Mouse (Mus musculus): ENCODE measurements around the gene Dclk3. TPM values are rescaled to one million over a fixed set of nuclear protein-coding genes. Genes with fewer than 3 reads are reported as not detected.

The Dclk3 gene
- polyA plus RNA-seq, 1 experiment, result 0.27 TPM

GRCm38 (mm10) chr9:111497074-111497811 is 58.4 kb downstream of the Dclk3 start:
- no peaks in the 10 kb centered on the region for H3K36me3 ChIP-seq (ENCODE audit: control insufficient read depth, insufficient read depth, low read length, poor library complexity, severe bottlenecking)
- H3K27ac ChIP-seq (ENCODE audit: insufficient read depth, low read length), result no peak overlapping the region
- TF ChIP-seq EP300 (IDR thresholded peaks at IDR 0.05; ENCODE audit: insufficient read depth, low read depth, low read length), result no peak
- peak; percentile 98 for TF ChIP-seq CTCF (IDR thresholded peaks at IDR 0.05; ENCODE audit: low read depth, low read length)
- no peaks in the 10 kb centered on the region for H3K9me3 ChIP-seq (replicated peaks; ENCODE audit: control insufficient read depth, insufficient read depth, low read length, poor library complexity, severe bottlenecking)
- no peaks in the 10 kb centered on the region for H3K27me3 ChIP-seq (ENCODE audit: control insufficient read depth, insufficient read depth, low read length, poor library complexity, severe bottlenecking)
- H3K4me3 ChIP-seq (ENCODE audit: low read depth, low read length), result no peak overlapping the region
- no peaks in the 10 kb centered on the region for H3K4me1 ChIP-seq (ENCODE audit: control insufficient read depth, insufficient read depth, low read length)
- no peak overlapping the region for H3K9ac ChIP-seq (ENCODE audit: low read depth, poor library complexity, severe bottlenecking)

- Histone ChIP-seq H3K9ac (ENCODE audit: low read depth, poor library complexity, severe bottlenecking) (no peak overlapping the region), H3K36me3 (ENCODE audit: control insufficient read depth, insufficient read depth, low read length, poor library complexity, severe bottlenecking) (no peaks in the 10 kb centered on the region), H3K27me3 (ENCODE audit: control insufficient read depth, insufficient read depth, low read length, poor library complexity, severe bottlenecking) (no peaks in the 10 kb centered on the region), H3K4me1 (ENCODE audit: control insufficient read depth, insufficient read depth, low read length) (no peaks in the 10 kb centered on the region), H3K9me3 (replicated peaks; ENCODE audit: control insufficient read depth, insufficient read depth, low read length, poor library complexity, severe bottlenecking) (no peaks in the 10 kb centered on the region), H3K4me3 (ENCODE audit: low read depth, low read length) (no peak overlapping the region), H3K27ac (ENCODE audit: insufficient read depth, low read length) (no peak overlapping the region)
- TF ChIP-seq POLR2A (IDR thresholded peaks at IDR 0.05; ENCODE audit: insufficient read depth, low read length) (no peak), EP300 (IDR thresholded peaks at IDR 0.05; ENCODE audit: insufficient read depth, low read depth, low read length) (no peak), CTCF (IDR thresholded peaks at IDR 0.05; ENCODE audit: low read depth, low read length) (no peak)
These were observed 61.3 kb downstream of the Dclk3 start for GRCm38 (mm10) chr9:111500211-111500610.

- no peaks in the 10 kb centered on the region for H3K36me3 ChIP-seq (ENCODE audit: control insufficient read depth, insufficient read depth, low read length, poor library complexity, severe bottlenecking)
- no peak overlapping the region for H3K4me3 ChIP-seq (ENCODE audit: low read depth, low read length)
- H3K4me1 ChIP-seq (ENCODE audit: control insufficient read depth, insufficient read depth, low read length), result no peaks in the 10 kb centered on the region
- no peaks in the 10 kb centered on the region; the same call in 1 of the 2 replicates for H3K27me3 ChIP-seq (ENCODE audit: control insufficient read depth, insufficient read depth, low read length, poor library complexity, severe bottlenecking)
- TF ChIP-seq EP300 (IDR thresholded peaks at IDR 0.05; ENCODE audit: insufficient read depth, low read depth, low read length) (no peak), POLR2A (IDR thresholded peaks at IDR 0.05; ENCODE audit: insufficient read depth, low read length) (no peak), CTCF (IDR thresholded peaks at IDR 0.05; ENCODE audit: low read depth, low read length) (no peak)
- no peak overlapping the region for H3K27ac ChIP-seq (ENCODE audit: insufficient read depth, low read length)
- H3K9me3 ChIP-seq (replicated peaks; ENCODE audit: control insufficient read depth, insufficient read depth, low read length, poor library complexity, severe bottlenecking), result peaks cover 7% of the 10 kb centered on the region
- H3K9ac ChIP-seq (ENCODE audit: low read depth, poor library complexity, severe bottlenecking), result no peak overlapping the region
These were observed 67.2 kb downstream of the Dclk3 start for GRCm38 (mm10) chr9:111506075-111506474.

GRCm38 (mm10) chr9:111514586-111515473 is 75.9 kb downstream of the Dclk3 start:
- no peak overlapping the region for H3K27ac ChIP-seq (ENCODE audit: insufficient read depth, low read length)
- H3K4me3 ChIP-seq (ENCODE audit: low read depth, low read length), result no peak overlapping the region
- H3K9me3 ChIP-seq (replicated peaks; ENCODE audit: control insufficient read depth, insufficient read depth, low read length, poor library complexity, severe bottlenecking), result no peaks in the 10 kb centered on the region
- no peaks in the 10 kb centered on the region for H3K36me3 ChIP-seq (ENCODE audit: control insufficient read depth, insufficient read depth, low read length, poor library complexity, severe bottlenecking)
- H3K27me3 ChIP-seq (ENCODE audit: control insufficient read depth, insufficient read depth, low read length, poor library complexity, severe bottlenecking), result no peaks in the 10 kb centered on the region
- H3K4me1 ChIP-seq (ENCODE audit: control insufficient read depth, insufficient read depth, low read length), result no peaks in the 10 kb centered on the region
- H3K9ac ChIP-seq (ENCODE audit: low read depth, poor library complexity, severe bottlenecking), result no peak overlapping the region
- TF ChIP-seq EP300 (IDR thresholded peaks at IDR 0.05; ENCODE audit: insufficient read depth, low read depth, low read length) (no peak), POLR2A (IDR thresholded peaks at IDR 0.05; ENCODE audit: insufficient read depth, low read length) (no peak), CTCF (IDR thresholded peaks at IDR 0.05; ENCODE audit: low read depth, low read length) (no peak)

- Histone ChIP-seq H3K27me3 (ENCODE audit: control insufficient read depth, insufficient read depth, low read length, poor library complexity, severe bottlenecking) (no peaks in the 10 kb centered on the region), H3K9me3 (replicated peaks; ENCODE audit: control insufficient read depth, insufficient read depth, low read length, poor library complexity, severe bottlenecking) (no peaks in the 10 kb centered on the region), H3K9ac (ENCODE audit: low read depth, poor library complexity, severe bottlenecking) (no peak overlapping the region), H3K4me3 (ENCODE audit: low read depth, low read length) (no peak overlapping the region), H3K4me1 (ENCODE audit: control insufficient read depth, insufficient read depth, low read length) (no peaks in the 10 kb centered on the region), H3K27ac (ENCODE audit: insufficient read depth, low read length) (no peak overlapping the region), H3K36me3 (ENCODE audit: control insufficient read depth, insufficient read depth, low read length, poor library complexity, severe bottlenecking) (no peaks in the 10 kb centered on the region)
- TF ChIP-seq POLR2A (IDR thresholded peaks at IDR 0.05; ENCODE audit: insufficient read depth, low read length) (no peak), CTCF (IDR thresholded peaks at IDR 0.05; ENCODE audit: low read depth, low read length) (no peak), EP300 (IDR thresholded peaks at IDR 0.05; ENCODE audit: insufficient read depth, low read depth, low read length) (no peak)
These were observed 76.7 kb downstream of the Dclk3 start for GRCm38 (mm10) chr9:111515536-111515935.

GRCm38 (mm10) chr9:111522226-111522625 is 83.3 kb downstream of the Dclk3 start:
- H3K9ac ChIP-seq (ENCODE audit: low read depth, poor library complexity, severe bottlenecking), result no peak overlapping the region
- H3K4me1 ChIP-seq (ENCODE audit: control insufficient read depth, insufficient read depth, low read length), result no peaks in the 10 kb centered on the region
- TF ChIP-seq EP300 (IDR thresholded peaks at IDR 0.05; ENCODE audit: insufficient read depth, low read depth, low read length) (no peak), CTCF (IDR thresholded peaks at IDR 0.05; ENCODE audit: low read depth, low read length) (no peak), POLR2A (IDR thresholded peaks at IDR 0.05; ENCODE audit: insufficient read depth, low read length) (no peak)
- H3K27me3 ChIP-seq (ENCODE audit: control insufficient read depth, insufficient read depth, low read length, poor library complexity, severe bottlenecking), result no peaks in the 10 kb centered on the region
- no peaks in the 10 kb centered on the region for H3K36me3 ChIP-seq (ENCODE audit: control insufficient read depth, insufficient read depth, low read length, poor library complexity, severe bottlenecking)
- no peak overlapping the region for H3K27ac ChIP-seq (ENCODE audit: insufficient read depth, low read length)
- no peaks in the 10 kb centered on the region for H3K9me3 ChIP-seq (replicated peaks; ENCODE audit: control insufficient read depth, insufficient read depth, low read length, poor library complexity, severe bottlenecking)
- H3K4me3 ChIP-seq (ENCODE audit: low read depth, low read length), result no peak overlapping the region

Measured in ES-Bruce4 (cell line).